Mouse (Mus musculus) embryonic facial prominence, embryonic 15.5 days (tissue): Measurements from ENCODE around the gene Map2. TPM values are rescaled to one million over a fixed set of nuclear protein-coding genes. Genes with fewer than 3 reads are reported as not detected.
A peak's percentile ranks its signal among the peaks of the same experiment; 100 is the strongest.

Experiments used
- ATAC-seq: fragments of 200-750 bp; cut with Nextera tagmentation; 2 replicates; pipeline ENCODE4 v1.8.0; 2017; ENCODE audit warnings: low read depth, moderate TSS enrichment; ENCODE audit not compliant: insufficient number of reproducible peaks, low FRiP score, low TSS enrichment
- H3K27ac ChIP-seq: fragments of 300-500 bp; sonication (generic); replicated peaks from 2 replicates; pipeline ENCODE4 v1.5.1; 2015; ENCODE audit warnings: mild to moderate bottlenecking, inconsistent platforms
- H3K27me3 ChIP-seq: fragments of 300-500 bp; sonication (generic); 2 replicates; pipeline ENCODE4 v1.6.1; 2015; ENCODE audit warnings: inconsistent platforms
- H3K36me3 ChIP-seq: fragments of 300-500 bp; sonication (generic); 2 replicates; pipeline ENCODE4 v1.6.1; 2015; ENCODE audit warnings: mild to moderate bottlenecking, inconsistent platforms
- H3K4me1 ChIP-seq: fragments of 300-500 bp; sonication (generic); 2 replicates; pipeline ENCODE4 v1.6.1; 2015; ENCODE audit warnings: inconsistent platforms
- H3K4me2 ChIP-seq: fragments of 300-500 bp; sonication (generic); replicated peaks from 2 replicates; pipeline ENCODE4 v1.6.1; 2015; ENCODE audit warnings: mild to moderate bottlenecking, inconsistent platforms
- H3K4me3 ChIP-seq: fragments of 300-500 bp; sonication (generic); replicated peaks from 2 replicates; pipeline ENCODE4 v1.5.1; 2015; ENCODE audit warnings: mild to moderate bottlenecking, inconsistent platforms
- H3K9ac ChIP-seq: fragments of 300-500 bp; sonication (generic); 2 replicates; pipeline ENCODE4 v1.6.1; 2015; ENCODE audit warnings: inconsistent platforms
- H3K9me3 ChIP-seq: fragments of 300-500 bp; sonication (generic); replicated peaks from 2 replicates; pipeline ENCODE4 v1.6.1; 2016; ENCODE audit warnings: inconsistent platforms
- WGBS: fragments of 180-500 bp; shearing (Covaris S2); methylation state at CpG from one replicate; pipeline ENCODE4 v1.1.7; 2015; 5-methylcytosine and 5-hydroxymethylcytosine counted together
- polyA plus RNA-seq: library from polyadenylated mRNA; unstranded; fragments of >200 nt; fragmentation: Nextera tagmentation; extraction: Ambion mirVana; gene quantifications from 2 replicates; pipeline ENCODE4 v1.2.1, GENCODE M21; 2015

Gene Map2
- polyA plus RNA-seq, 1 experiment from 2014 or later, result 22.4 TPM

DNA sequence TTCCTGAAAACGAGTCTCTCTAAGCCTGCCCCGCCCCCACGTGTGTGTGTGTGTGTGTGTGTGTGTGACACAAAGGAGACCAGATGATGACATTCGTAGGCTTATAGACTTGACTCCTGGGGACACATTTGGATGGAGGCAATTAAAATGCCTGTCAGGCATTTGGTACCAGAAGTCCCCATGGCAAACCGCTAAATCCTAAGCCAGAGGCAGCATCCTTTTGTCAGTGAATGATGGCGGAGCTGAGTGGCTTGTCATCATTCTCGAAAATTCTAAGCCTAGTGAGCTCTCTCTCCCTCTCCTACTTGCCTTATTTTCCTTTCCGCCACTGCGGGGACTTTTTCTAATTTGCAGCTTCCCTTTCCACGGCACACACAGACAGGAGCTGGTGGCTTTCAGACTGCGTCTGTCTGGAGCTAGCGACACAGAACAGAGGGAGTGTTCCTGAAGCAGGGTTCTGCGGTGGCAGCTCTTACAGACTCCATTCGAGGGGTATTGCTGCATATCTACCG, 146.6 kb downstream of the Map2 start:
- H3K27me3 ChIP-seq, result no peaks in the 10 kb centered on the region
- H3K36me3 ChIP-seq, result no peaks in the 10 kb centered on the region
- H3K4me2 ChIP-seq, result peak overlapping the region; percentile 33
- 30% methylated on average over 15 of the region's 15 CpGs for WGBS
- ATAC-seq, result no peak
- 0 out of 2 replicates have a peak overlapping the region, but pooled peaks have one; percentile 17 for H3K4me3 ChIP-seq
- no peaks in the 10 kb centered on the region for H3K9me3 ChIP-seq
- H3K9ac ChIP-seq, result no peak overlapping the region
- H3K4me1 ChIP-seq, result no peaks in the 10 kb centered on the region
- no peak overlapping the region for H3K27ac ChIP-seq

- WGBS, result 85% methylated on average over 9 of the region's 9 CpGs
These were observed 148.4 kb downstream of the Map2 start for GRCm38 (mm10) chr1:66323461-66323860.

DNA sequence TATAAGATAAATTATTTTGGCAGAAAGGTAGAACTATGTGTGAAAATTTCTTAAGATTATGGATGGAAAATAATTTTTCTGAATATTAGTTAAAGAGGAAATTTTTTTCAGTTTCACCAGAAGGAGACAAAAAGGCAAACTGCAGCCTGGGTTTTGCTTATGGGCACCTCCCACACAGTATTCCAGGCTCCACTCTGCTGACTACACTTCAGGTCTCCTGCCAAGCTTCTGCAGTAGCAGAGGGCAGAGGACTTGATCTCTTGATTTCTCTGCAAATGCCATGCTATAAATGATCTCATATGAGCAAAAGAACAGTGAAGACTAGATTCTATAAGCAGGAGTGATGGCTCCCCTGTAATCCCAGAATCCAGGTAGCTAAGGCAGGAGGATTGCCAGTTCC, 149.9 kb downstream of the Map2 start:
- ATAC-seq, result no peak
- no peak overlapping the region for H3K9ac ChIP-seq

More at GRCm38 (mm10) chr1:66323461-66323860, 148.4 kb downstream of the Map2 start:
- Histone ChIP-seq H3K36me3 (no peaks in the 10 kb centered on the region), H3K4me1 (no peaks in the 10 kb centered on the region), H3K4me2 (no peak overlapping the region), H3K9ac (no peak overlapping the region), H3K27me3 (no peaks in the 10 kb centered on the region), H3K4me3 (no peak overlapping the region), H3K27ac (no peak overlapping the region), H3K9me3 (no peaks in the 10 kb centered on the region)
- ATAC-seq, result no peak

GRCm38 (mm10) chr1:66328996-66329395, 153.9 kb downstream of the Map2 start:
- no peaks in the 10 kb centered on the region for H3K4me1 ChIP-seq
- H3K27ac ChIP-seq, result no peak overlapping the region
- no peak overlapping the region for H3K4me3 ChIP-seq
- H3K4me2 ChIP-seq, result no peak overlapping the region
- 27% methylated on average over 6 of the region's 6 CpGs for WGBS
- no peaks in the 10 kb centered on the region for H3K36me3 ChIP-seq
- no peaks in the 10 kb centered on the region for H3K9me3 ChIP-seq
- H3K27me3 ChIP-seq, result no peaks in the 10 kb centered on the region
- no peak for ATAC-seq
- no peak overlapping the region for H3K9ac ChIP-seq

More for the DNA sequence above, 149.9 kb downstream of the Map2 start:
- no peaks in the 10 kb centered on the region for H3K4me1 ChIP-seq
- no peaks in the 10 kb centered on the region for H3K27me3 ChIP-seq
- no peak overlapping the region for H3K4me3 ChIP-seq
- H3K27ac ChIP-seq, result no peak overlapping the region
- no peaks in the 10 kb centered on the region for H3K36me3 ChIP-seq
- no peaks in the 10 kb centered on the region for H3K9me3 ChIP-seq
- no peak overlapping the region for H3K4me2 ChIP-seq

DNA sequence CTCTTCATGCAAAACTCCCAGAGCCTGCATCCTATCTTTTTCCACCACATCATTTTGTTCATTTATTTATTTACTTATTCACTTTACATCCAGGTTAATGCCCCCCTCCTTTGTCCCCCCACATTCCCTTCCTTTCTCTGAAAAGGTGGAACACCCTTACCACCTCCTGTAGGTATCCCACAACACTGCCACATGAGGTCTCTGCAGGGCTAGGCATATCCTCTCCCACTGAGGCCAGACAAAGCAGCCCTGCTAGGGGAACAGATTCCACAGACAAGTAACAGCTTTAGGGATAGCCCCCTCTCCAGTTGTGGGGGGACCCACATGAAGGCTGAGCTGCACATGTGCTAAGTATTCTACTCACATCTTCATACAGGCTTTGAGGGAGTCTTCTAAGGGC, 154.5 kb downstream of the Map2 start:
- Histone ChIP-seq H3K9me3 (no peaks in the 10 kb centered on the region), H3K27ac (no peak overlapping the region), H3K9ac (no peak overlapping the region), H3K27me3 (no peaks in the 10 kb centered on the region), H3K4me1 (no peaks in the 10 kb centered on the region), H3K4me3 (no peak overlapping the region), H3K36me3 (no peaks in the 10 kb centered on the region), H3K4me2 (no peak overlapping the region)
- no peak for ATAC-seq

DNA sequence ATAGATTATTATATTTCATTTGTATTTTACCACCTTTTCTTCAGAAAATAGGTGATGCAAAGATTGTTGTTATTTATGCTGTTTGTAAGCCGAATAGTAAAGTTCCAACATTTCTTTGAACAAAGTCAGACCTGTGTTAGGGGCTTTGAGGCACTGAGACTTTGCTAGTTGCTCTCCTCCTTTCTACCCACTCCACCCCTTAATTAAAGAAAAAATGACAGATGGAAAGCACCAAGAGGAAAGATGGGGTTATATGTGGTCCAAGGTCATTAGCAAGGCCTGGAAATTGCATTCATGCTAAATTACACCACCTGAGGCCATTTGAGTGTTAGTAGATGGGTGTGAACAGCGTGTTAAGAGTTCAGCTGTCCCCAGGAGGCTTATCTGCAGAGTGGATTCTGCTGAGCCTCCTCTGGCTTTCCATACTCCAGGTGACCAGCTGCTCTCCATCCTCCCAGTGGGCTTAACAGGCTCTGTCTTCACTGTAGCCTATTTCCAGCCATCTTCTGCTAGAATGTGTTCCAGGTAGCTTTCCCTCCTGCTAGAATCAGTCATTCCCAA, 160.7 kb downstream of the Map2 start:
- no peak overlapping the region for H3K4me3 ChIP-seq
- no peaks in the 10 kb centered on the region for H3K4me1 ChIP-seq
- H3K9ac ChIP-seq, result no peak overlapping the region
- no peak; the same call in 1 of the 2 replicates for ATAC-seq
- H3K9me3 ChIP-seq, result no peaks in the 10 kb centered on the region
- WGBS, result 70% methylated on average over 2 of the region's 2 CpGs
- H3K36me3 ChIP-seq, result no peaks in the 10 kb centered on the region
- H3K27ac ChIP-seq, result no peak overlapping the region
- H3K27me3 ChIP-seq, result no peaks in the 10 kb centered on the region
- no peak overlapping the region for H3K4me2 ChIP-seq

DNA sequence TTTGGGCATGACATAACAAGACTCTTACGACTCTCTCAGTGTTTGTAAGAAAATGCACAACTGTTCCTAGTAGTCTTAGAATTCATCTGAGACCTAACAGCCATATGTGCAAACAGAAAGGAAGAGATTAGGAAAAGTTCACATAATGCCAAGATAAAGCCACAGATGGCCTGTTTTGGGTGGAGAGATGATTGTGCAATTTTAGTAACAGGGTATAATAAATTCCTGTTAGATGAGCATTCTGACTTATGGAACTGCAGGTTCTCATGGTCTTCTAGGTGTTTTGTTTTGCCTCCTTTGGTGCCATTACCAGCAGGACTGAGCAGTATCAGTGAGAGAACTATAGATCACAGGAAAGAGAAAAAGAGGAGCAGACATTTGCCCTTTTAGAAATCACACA, 164.1 kb downstream of the Map2 start:
- Histone ChIP-seq H3K27ac (no peak overlapping the region), H3K4me3 (no peak overlapping the region), H3K36me3 (no peaks in the 10 kb centered on the region), H3K9me3 (no peaks in the 10 kb centered on the region), H3K4me2 (no peak overlapping the region), H3K27me3 (no peaks in the 10 kb centered on the region), H3K4me1 (no peaks in the 10 kb centered on the region), H3K9ac (no peak overlapping the region)
- 65% methylated on average over 1 of the region's 1 CpGs for WGBS
- ATAC-seq, result no peak

DNA sequence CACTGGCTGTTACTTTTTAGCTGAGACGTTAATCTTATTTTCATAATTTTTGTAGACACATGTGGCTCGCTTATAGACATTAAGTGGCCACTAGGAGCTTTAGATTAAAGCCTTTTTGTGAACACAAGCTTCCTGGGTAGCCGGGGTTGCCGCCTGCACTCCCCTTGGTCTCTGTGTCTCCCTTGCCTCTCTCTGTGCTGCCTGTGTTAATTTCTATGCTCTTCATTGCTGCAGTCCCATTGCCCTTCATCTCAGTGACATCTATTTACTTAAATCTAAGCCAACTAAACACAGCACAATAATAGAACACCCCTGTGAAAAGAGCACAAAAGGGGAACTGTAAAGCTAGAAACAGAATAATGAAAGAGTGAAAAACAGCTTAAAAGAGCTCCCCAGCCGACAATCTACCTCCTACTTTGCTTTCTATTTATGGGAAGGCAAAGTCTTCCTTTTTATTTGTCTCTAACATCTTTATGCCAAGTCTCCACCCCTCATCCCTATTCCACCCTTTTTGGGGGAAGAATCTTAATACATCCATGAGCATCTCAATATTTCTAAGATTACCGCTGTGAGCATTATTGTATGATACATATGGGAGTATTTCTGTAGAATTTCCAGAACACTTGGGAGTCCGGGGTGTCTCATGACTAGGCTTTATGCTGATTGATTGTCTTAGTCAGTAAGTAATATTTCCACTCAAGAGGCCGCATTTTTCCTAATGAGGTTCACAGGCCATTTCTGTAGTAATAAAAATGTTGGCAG, 173.5 kb downstream of the Map2 start:
- no peaks in the 10 kb centered on the region for H3K36me3 ChIP-seq
- H3K4me3 ChIP-seq, result no peak overlapping the region
- H3K9ac ChIP-seq, result no peak overlapping the region
- 59% methylated on average over 8 of the region's 8 CpGs for WGBS
- no peak for ATAC-seq
- H3K27me3 ChIP-seq, result no peaks in the 10 kb centered on the region
- no peaks in the 10 kb centered on the region for H3K9me3 ChIP-seq
- no peak overlapping the region for H3K27ac ChIP-seq
- no peaks in the 10 kb centered on the region for H3K4me1 ChIP-seq
- H3K4me2 ChIP-seq, result no peak overlapping the region

DNA sequence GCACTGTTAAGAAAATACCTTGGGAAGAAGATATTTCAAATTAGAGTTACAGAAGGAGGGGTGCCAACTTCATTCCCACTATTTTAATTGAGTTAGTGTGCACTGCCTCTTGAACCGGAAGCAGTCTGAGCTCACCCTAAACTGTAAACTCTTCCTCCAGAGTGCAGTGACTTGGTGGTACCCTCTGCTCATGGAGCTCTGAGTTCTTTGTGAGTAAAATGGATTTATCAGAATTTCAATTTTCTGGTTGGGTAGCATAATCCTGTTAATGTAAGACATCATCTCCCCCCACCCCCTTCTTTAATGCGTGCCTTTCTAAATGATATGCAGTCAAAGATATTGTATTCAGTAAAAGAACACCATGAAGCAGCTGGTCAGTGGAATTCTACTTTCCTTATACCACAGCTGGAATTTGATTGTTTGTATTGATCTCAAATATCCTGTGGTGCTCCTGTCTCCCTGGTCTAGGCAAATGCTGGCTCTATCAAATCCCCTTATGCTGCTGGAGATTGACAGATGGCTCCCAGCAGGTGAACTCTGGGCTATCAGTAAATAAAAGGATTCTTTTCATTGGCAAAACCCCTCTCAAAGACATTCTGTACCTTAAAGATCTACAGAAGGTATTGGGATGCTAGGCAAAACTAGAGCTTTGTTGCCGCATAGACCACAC, 174.2 kb downstream of the Map2 start:
- H3K27me3 ChIP-seq, result no peaks in the 10 kb centered on the region
- ATAC-seq, result no peak
- H3K9ac ChIP-seq, result no peak overlapping the region
- H3K9me3 ChIP-seq, result no peaks in the 10 kb centered on the region
- H3K4me3 ChIP-seq, result no peak overlapping the region
- WGBS, result 63% methylated on average over 3 of the region's 3 CpGs
- no peaks in the 10 kb centered on the region for H3K36me3 ChIP-seq
- no peaks in the 10 kb centered on the region for H3K4me1 ChIP-seq
- H3K27ac ChIP-seq, result no peak overlapping the region
- no peak overlapping the region for H3K4me2 ChIP-seq

DNA sequence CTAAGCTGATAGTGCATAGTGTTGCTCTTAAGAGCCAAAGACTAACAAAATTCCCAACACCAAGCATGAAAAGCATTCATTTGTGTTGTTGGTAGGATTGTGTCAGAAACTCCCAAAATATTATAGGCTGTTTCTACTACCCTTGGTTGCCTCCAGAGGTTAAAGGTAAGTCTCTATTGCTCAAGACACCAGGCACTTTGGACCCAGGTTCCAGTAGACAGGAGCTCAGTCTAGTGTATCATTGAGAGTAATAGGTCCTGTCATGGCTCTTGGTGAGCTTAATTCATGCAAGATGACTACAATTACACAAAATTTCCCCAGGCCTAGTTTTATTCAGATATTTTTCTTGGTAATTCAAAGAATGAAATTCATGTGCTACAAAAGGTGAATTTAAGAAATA, 176.3 kb downstream of the Map2 start:
- no peaks in the 10 kb centered on the region for H3K4me1 ChIP-seq
- H3K4me3 ChIP-seq, result no peak overlapping the region
- H3K27me3 ChIP-seq, result no peaks in the 10 kb centered on the region
- no peak overlapping the region for H3K9ac ChIP-seq
- no peak overlapping the region for H3K4me2 ChIP-seq
- H3K36me3 ChIP-seq, result no peaks in the 10 kb centered on the region
- no peak for ATAC-seq
- H3K27ac ChIP-seq, result no peak overlapping the region
- H3K9me3 ChIP-seq, result no peaks in the 10 kb centered on the region

- H3K9me3 ChIP-seq, result no peaks in the 10 kb centered on the region
- 91% methylated on average over 2 of the region's 2 CpGs for WGBS
- no peaks in the 10 kb centered on the region for H3K36me3 ChIP-seq
- H3K4me3 ChIP-seq, result no peak overlapping the region
- no peak overlapping the region for H3K9ac ChIP-seq
- no peaks in the 10 kb centered on the region for H3K27me3 ChIP-seq
- no peak overlapping the region for H3K27ac ChIP-seq
- no peak for ATAC-seq
- H3K4me1 ChIP-seq, result no peaks in the 10 kb centered on the region
- no peak overlapping the region for H3K4me2 ChIP-seq
These were observed 186.7 kb downstream of the Map2 start for GRCm38 (mm10) chr1:66361799-66362198.
